Mouse (Mus musculus): ENCODE data around the gene Adk.
"Not testable (repeated sequence)": the region's sequence is repeated elsewhere in the genome, so short reads cannot be mapped to it uniquely, and the experiment has no call there.

The Adk gene

DNA sequence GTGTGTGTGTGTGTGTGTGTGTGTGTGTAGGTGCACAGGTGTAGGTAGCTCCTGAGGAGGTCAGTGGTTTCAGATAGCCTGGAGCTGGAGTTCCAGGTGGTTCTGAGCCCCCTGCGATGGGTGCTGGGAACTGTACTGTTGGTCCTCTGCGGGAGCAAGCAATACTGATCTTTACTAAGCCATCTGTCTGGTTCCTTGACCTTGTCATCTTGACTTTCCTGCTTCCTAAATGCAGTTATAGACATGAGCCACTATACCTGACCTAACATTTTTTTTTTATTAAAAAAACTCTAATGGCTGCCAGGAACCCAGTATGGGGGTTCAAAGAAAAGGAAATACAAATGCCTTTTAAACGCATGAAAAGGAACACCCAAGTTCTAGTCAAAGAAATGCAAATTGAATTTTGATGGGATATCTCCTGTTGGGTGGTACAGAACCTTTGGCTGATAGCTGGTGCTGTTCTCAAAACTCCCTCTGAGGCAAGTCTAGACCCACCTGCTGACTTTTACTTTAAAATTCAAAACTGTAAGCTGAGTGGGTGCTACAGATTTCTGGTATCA, 433.7 kb downstream of the Adk start:
- no peak for DNase-seq (ENCODE audit: low spot score in 2 of 2)

DNA sequence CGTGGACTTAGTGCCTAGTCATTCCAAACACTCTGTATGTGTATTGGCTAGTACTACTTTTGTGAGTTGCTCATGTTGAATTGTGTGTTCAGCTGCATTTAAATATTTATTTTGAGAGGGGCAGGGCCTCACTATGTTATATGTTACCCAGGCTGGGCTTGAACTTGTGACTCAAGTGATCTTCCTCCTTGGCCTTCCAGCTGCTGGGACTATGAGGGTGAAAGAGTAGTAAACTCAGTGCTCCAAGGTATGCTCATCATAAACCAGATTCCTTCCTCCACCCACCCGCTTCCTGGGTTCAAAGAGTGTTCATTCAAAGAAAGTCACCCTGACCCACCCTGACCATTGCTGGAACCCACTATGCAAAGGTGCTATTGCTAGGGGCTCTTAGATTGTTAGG, 434.8 kb downstream of the Adk start:
- DNase-seq (ENCODE audit: low spot score in 2 of 2), result not testable (repeated sequence)

DNA sequence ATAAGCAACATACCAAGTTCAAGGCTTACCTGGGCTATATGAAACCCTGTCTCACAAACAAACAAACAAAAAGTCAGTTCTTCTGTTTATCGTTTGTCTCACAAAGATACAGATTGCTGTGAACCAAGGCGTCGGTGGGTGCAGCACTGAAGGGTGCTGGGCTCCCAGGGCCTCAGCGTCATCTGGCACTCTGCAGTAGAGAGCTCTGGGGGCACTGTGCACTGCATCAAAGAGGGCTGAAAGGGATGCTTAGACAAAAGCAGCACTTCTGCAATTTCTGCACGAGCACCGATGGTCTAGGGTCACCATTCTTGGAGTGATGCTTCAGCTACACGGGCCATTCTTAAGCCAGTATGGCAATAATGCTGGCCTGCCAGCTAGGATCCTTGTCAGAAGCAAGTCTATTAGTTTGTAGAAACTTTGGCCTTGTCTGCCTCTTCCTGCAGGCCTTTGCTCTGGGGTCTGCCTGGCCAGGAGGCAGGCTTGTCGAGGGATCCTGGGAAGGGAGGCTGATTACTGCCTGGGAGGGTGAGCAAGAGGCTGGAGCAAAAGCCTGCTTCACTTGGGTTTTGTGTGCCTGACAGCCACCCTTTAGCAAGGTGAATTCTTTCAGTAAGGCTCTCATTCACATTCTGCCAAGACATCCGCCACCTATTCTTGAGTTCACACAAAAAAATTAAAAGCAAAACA, 436.2 kb downstream of the Adk start:
- not testable (repeated sequence) for DNase-seq (ENCODE audit: low spot score in 2 of 2)

DNA sequence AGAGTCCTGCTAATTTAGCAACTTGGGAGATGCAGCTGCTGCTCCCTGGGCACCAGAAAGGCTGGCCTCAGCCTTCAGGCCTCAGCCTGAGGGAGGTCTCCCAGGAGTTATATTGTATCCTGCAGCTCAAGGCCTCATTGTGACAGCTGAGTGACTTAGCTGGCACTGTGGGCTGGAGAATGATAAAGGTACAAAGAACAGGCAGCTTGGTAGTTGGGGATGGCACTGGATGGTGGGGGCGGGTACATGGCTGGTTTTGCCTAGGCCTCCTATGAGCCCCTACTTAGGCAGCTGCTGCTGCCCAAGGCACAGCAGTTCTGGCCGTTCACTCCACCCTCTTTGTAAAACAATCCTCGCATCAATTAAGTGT, 436.7 kb downstream of the Adk start:
- DNase-seq (ENCODE audit: low spot score in 2 of 2), result no peak

DNA sequence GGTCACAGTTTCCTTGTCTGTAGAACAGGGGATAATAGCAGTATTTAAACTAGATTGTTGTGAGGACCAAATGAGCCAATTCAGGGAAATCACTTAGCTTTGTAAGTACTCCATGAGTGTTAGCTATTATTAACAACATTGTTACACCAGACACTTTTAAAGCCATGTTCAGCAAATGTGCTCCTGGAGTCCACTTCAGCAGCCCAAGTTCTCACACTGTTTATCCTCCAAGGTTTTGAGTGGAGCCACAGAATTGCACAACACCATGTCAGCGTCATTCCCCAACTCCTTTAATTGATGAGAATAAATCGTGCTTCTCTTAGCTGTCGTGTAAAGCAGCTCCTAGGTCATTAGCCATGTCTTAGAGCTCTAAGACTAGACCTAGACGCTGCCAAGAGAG, 437.8 kb downstream of the Adk start:
- DNase-seq (ENCODE audit: low spot score in 2 of 2), result no peak
